Mouse (Mus musculus): ENCODE results near the gene Ankrd44.

DNA sequence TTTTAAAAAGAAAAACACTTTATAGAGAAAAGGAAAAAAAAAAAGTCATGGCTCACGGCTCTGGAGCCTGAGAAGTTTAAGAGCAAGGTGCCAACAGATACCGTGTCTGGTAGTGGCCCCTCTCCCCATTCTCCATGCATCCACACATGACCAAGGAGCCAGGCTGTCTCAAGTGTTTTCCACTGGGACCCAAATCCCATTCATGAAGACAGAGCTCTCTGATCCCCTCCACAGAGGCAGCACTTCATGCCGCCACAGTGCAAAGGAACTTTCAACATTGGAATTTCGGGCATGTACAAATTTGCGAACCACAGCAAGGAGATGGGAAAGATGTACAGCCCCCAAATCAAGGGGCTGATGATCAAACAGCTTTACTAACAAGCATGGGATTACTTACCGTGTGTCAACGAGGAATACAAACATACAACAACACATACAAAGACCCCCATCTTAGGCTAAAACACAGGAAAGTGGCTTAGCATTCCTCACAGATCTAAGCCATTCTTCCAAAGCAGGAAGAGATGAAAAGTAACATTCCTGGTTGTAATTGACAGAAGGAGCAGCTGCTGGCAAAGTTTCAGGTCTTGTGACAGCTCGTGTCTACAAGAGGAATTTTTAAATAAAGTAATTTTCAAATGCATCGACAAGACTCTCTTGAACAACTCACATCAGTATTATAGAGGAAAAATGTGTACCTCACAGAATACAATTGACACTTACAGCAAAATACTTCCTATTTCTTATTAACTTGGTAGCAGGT, 53.1 kb downstream of the Ankrd44 start:
- TF ChIP-seq POLR2A (IDR thresholded peaks at IDR 0.05; ENCODE audit: insufficient read length, low read depth) (no peak), TCF12 (IDR thresholded peaks at IDR 0.05; ENCODE audit: insufficient read depth, poor library complexity, severe bottlenecking) (no peak), MYOG (IDR thresholded peaks at IDR 0.05; ENCODE audit: control insufficient read depth in 1 of 3, insufficient read depth in 1 of 3, insufficient read length in 2 of 3, low read depth in 2 of 3) (no peak), POLR2AphosphoS2 (IDR thresholded peaks at IDR 0.05; ENCODE audit: insufficient read length, low read depth) (no peak)

Data from myocyte (in vitro differentiated cells).